Mouse (Mus musculus) CH12.LX (cell line): ENCODE results near the gene Duoxa1. TPM values are rescaled to one million over a fixed set of nuclear protein-coding genes. Genes with fewer than 3 reads are reported as not detected.

Experiments
- DNase-seq: peaks from one replicate; pipeline ENCODE4 v3.0.0-alpha.2; 2013; ENCODE audit errors: extremely low read depth
- H3K27ac ChIP-seq: 2 replicates; pipeline ENCODE4 v1.5.1; 2012; ENCODE audit warnings: low read depth, mild to moderate bottlenecking, control low read depth, moderate library complexity; ENCODE audit not compliant: insufficient read depth
- H3K27me3 ChIP-seq: replicated peaks from 2 replicates; pipeline ENCODE3; 2012; ENCODE audit warnings: inconsistent platforms
- H3K36me3 ChIP-seq, 2 experiments: replicated peaks in 1 of 2; 2 replicates each; pipeline versions ENCODE3 to v1.6.1; 2012; ENCODE audit warnings: inconsistent platforms in 1 of 2, low read length in 1 of 2, mild to moderate bottlenecking in 1 of 2, mixed read lengths in 1 of 2, moderate library complexity in 1 of 2; ENCODE audit not compliant: control insufficient read depth in 1 of 2, insufficient read depth in 1 of 2
- H3K4me1 ChIP-seq, 2 experiments: 2 replicates each; pipeline ENCODE4 v1.6.1; 2012; ENCODE audit warnings: inconsistent platforms in 1 of 2, moderate library complexity in 1 of 2; ENCODE audit not compliant: insufficient read depth in 2 of 2, control insufficient read depth in 1 of 2
- H3K4me2 ChIP-seq: 2 replicates; pipeline ENCODE4 v1.6.1; 2012; ENCODE audit warnings: low read depth, mild to moderate bottlenecking, control low read depth; ENCODE audit not compliant: poor library complexity, insufficient read depth, severe bottlenecking
- H3K4me3 ChIP-seq, 3 experiments: fragments of 150-350 bp in 1 of 3; sonication (generic) in 1 of 3; replicated peaks in 1 of 3; 2 replicates each; pipeline versions ENCODE3 to v1.5.1; 2011 to 2012; ENCODE audit warnings: low read depth in 2 of 3, low read length in 2 of 3, mild to moderate bottlenecking in 2 of 3, moderate library complexity in 2 of 3, control low read depth in 1 of 3, improper control_type of control experiment in 1 of 3, inconsistent platforms in 1 of 3, mixed read lengths in 1 of 3; ENCODE audit not compliant: poor library complexity in 1 of 3
- H3K79me2 ChIP-seq: replicated peaks from 2 replicates; pipeline ENCODE4 v1.6.1; 2012; ENCODE audit warnings: mild to moderate bottlenecking, moderate library complexity; ENCODE audit not compliant: control insufficient read depth, poor library complexity, insufficient read depth, severe bottlenecking; ENCODE audit errors: extremely low read depth
- H3K9ac ChIP-seq: 2 replicates; pipeline ENCODE4 v1.6.1; 2012; ENCODE audit warnings: low read depth, mild to moderate bottlenecking, control low read depth, moderate library complexity; ENCODE audit not compliant: insufficient read depth
- H3K9me3 ChIP-seq: replicated peaks from 2 replicates; pipeline ENCODE3; 2012; ENCODE audit warnings: low read length, inconsistent platforms, mixed read lengths
- CHD1 ChIP-seq: IDR thresholded peaks from 2 replicates; pipeline ENCODE4 v1.6.1; 2012; ENCODE audit warnings: low read depth, low read length, improper control_type of control experiment, inconsistent platforms
- CTCF ChIP-seq, 2 experiments: IDR thresholded peaks in 1 of 2; conservative IDR thresholded peaks in 1 of 2; 2 replicates each; pipeline ENCODE4 v1.5.1; 2011 to 2012; ENCODE audit warnings: low read depth in 2 of 2, low read length in 2 of 2, improper control_type of control experiment in 1 of 2, inconsistent platforms in 1 of 2, mild to moderate bottlenecking in 1 of 2, moderate library complexity in 1 of 2
- ELF1 ChIP-seq: IDR thresholded peaks from 2 replicates; pipeline ENCODE4 v1.6.1; 2014; ENCODE audit warnings: low read depth, mild to moderate bottlenecking, inconsistent platforms, low read length, improper control_type of control experiment
- EP300 ChIP-seq: IDR thresholded peaks from 2 replicates; pipeline ENCODE4 v1.6.1; 2011; ENCODE audit warnings: low read length, improper control_type of control experiment
- ETS1 ChIP-seq: conservative IDR thresholded peaks from 2 replicates; pipeline ENCODE4 v1.6.1; 2012; ENCODE audit warnings: low read depth, mild to moderate bottlenecking, inconsistent platforms, low read length, improper control_type of control experiment, moderate library complexity
- IRF4 ChIP-seq: IDR thresholded peaks from 2 replicates; pipeline ENCODE4 v1.6.1; 2014; ENCODE audit warnings: low read depth, mild to moderate bottlenecking, inconsistent platforms, low read length, improper control_type of control experiment
- MAFK ChIP-seq: IDR thresholded peaks from 2 replicates; pipeline ENCODE4 v1.6.1; 2011; ENCODE audit warnings: low read length, improper control_type of control experiment; ENCODE audit not compliant: insufficient replicate concordance
- MAZ ChIP-seq: IDR thresholded peaks from 2 replicates; pipeline ENCODE4 v1.6.1; 2012; ENCODE audit warnings: low read depth, mild to moderate bottlenecking, inconsistent platforms, low read length, improper control_type of control experiment, moderate library complexity
- MXI1 ChIP-seq: IDR thresholded peaks from 2 replicates; pipeline ENCODE4 v1.6.1; 2011; ENCODE audit warnings: mild to moderate bottlenecking, low read depth, low read length, improper control_type of control experiment
- PAX5 ChIP-seq: IDR thresholded peaks from 2 replicates; pipeline ENCODE4 v1.6.1; 2012; ENCODE audit warnings: low read length, inconsistent platforms, mixed read lengths
- POLR2AphosphoS2 ChIP-seq: IDR thresholded peaks from 2 replicates; pipeline ENCODE4 v1.6.1; 2011; ENCODE audit warnings: low read depth, low read length, improper control_type of control experiment
- RAD21 ChIP-seq: IDR thresholded peaks from 2 replicates; pipeline ENCODE4 v1.6.1; 2011; ENCODE audit warnings: low read depth, mild to moderate bottlenecking, low read length, improper control_type of control experiment, moderate library complexity
- RCOR1 ChIP-seq: conservative IDR thresholded peaks from 2 replicates; pipeline ENCODE4 v1.6.1; 2012; ENCODE audit warnings: low read depth, mild to moderate bottlenecking, inconsistent platforms, low read length, improper control_type of control experiment
- USF1 ChIP-seq: IDR thresholded peaks from 2 replicates; pipeline ENCODE4 v1.6.1; 2014; ENCODE audit warnings: low read depth, mild to moderate bottlenecking, inconsistent platforms, low read length, improper control_type of control experiment
- USF2 ChIP-seq: conservative IDR thresholded peaks from 2 replicates; pipeline ENCODE4 v1.6.1; 2011; ENCODE audit warnings: low read depth, low read length, improper control_type of control experiment
- ZC3H11A ChIP-seq: IDR thresholded peaks from 2 replicates; pipeline ENCODE4 v1.6.1; 2012; ENCODE audit warnings: low read depth, mild to moderate bottlenecking, inconsistent platforms, low read length, improper control_type of control experiment
- dilution Hi-C: fragments of 300-500 bp; cut with MboI; formaldehyde crosslinking; loops from 2 replicates; pipeline ENCODE4 v1.14.3; 2020; ENCODE audit warnings: low sequenced_read_pairs; ENCODE audit not compliant: extremely low pct_unique_long_range_greater_than_20kb, extremely low pct_ligation_motif_present
- in situ Hi-C: fragments of 300-500 bp; cut with MboI; formaldehyde crosslinking; loops from 3 replicates; pipeline ENCODE4 v1.14.3; 2019; ENCODE audit warnings: low sequenced_read_pairs, low pct_ligation_motif_present, low pct_unique_long_range_greater_than_20kb, mixed read lengths
- polyA plus RNA-seq: library from polyadenylated mRNA; unstranded; fragments of >175 nt; gene quantifications from 2 replicates; pipeline ENCODE4 v1.2.1, GENCODE M21; 2012; ENCODE audit warnings: low read depth; ENCODE audit not compliant: insufficient read length
- total RNA-seq, 2 experiments: library from RNA; depleted of rRNA; stranded (reverse); fragments of 300-350 nt in 1 of 2; fragments of >200 nt in 1 of 2; gene quantifications; 2 replicates each; pipeline ENCODE4 v1.2.3; 2012 to 2014

Gene Duoxa1
- total RNA-seq (2012; rRNA removed) (not detected in 2 replicates), total RNA-seq (2014; rRNA removed) (not detected in 2 replicates), polyA plus RNA-seq (not detected in 2 replicates)

DNA sequence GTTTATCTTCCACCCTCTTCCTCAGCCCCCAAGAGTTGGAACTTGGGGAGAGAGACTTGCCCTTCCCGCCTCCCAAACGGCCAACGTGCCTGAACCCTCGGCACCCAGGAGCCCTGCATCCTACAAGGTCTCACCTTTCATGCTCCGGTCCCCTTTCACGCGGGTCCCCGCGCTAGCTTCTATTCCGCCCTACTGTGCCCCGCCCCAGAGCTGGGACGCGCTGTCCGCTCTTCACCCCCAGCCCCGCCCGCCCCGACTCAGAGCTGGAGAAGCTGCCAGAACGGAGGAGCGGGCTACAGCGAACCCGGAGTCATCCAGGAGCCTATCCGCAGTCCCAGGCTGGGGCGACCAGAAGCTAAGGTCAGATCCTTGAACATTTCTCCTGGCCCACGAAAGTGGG lies at the start of gene Duoxa1:
TSS of gene Duoxa1 (minus strand) at position 195 of the 400 bp plus-strand sequence.
- peak within 1 kb of the TSS; percentile 14; the same call in 1 of the 2 replicates for H3K4me2 ChIP-seq
- no peak for DNase-seq
- dilution Hi-C loops = no loop called here

DNA sequence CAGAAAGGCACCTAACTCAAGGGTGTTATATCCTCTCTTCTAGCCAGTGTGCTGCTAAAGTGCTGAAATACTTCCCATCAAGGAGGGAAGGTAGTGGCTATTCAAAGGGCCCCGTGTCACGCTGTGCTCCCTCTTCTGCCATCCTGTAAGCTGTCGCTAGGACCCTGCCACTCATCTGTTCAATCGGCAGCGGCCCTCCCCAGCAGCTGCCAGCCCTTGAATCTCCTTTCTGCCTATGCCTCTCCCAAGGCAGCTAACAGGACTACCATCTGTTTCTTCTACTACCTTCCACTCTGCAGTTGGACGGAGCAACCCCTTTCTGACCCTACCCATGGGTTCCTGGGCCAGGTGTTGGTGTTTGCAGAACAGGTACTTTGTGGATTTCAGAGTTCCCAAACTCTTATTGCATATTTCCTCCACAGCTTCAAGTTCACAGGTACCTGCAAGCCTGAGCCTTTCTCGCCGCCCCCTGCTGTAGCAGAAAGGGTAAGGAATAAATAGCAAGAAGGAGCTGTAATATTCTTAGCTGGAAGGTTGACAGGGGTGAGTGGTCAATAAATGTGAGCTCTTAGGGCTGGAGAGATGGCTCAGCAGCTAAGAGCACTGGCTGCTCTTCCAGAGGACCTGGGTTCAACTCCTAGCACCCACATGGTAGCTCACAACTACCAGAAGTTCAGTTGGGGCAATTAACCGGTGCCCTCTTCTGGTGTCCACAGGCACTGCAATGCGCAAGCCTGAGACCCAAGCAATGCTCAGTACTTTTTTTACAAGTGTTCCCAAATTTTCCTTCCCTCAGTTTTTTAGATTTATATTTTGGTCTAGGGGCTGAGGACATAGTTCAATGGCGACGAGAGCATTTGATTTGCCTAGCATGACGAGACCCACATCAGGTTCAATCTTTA lies 49.3 kb upstream of the Duoxa1 start:
- H3K4me1 ChIP-seq = peaks cover 6 to 21% of the 10 kb centered on the region in 2 experiments
- DNase-seq = no peak
- no peak overlapping the region for H3K4me3 ChIP-seq
- peaks cover 3% of the 10 kb centered on the region for H3K9me3 ChIP-seq
- no peak overlapping the region for H3K9ac ChIP-seq
- dilution Hi-C loops (no loop called here), in situ Hi-C loops (no loop called here)
- H3K36me3 ChIP-seq = no peaks in the 10 kb centered on the region
- H3K27ac ChIP-seq = no peak overlapping the region
- no peak for TF ChIP-seq POLR2AphosphoS2
- peak in 1 of 2 experiments; percentile 4; a peak in 1 of 4 replicates for TF ChIP-seq CTCF (conservative IDR thresholded peaks at IDR 0.05 in 1 of 2, IDR thresholded peaks at IDR 0.05 in 1 of 2; ENCODE audit: low read depth in 2 of 2, low read length in 2 of 2)
- no peaks in the 10 kb centered on the region for H3K79me2 ChIP-seq
- H3K4me2 ChIP-seq = no peak overlapping the region
- peaks cover 7% of the 10 kb centered on the region for H3K27me3 ChIP-seq

More for the DNA sequence above, at the start of gene Duoxa1:
- H3K27me3 ChIP-seq = peaks cover 48% of the 10 kb centered on the region
- H3K4me1 ChIP-seq = no peaks in the 10 kb centered on the region
- no peaks in the 10 kb centered on the region for H3K9me3 ChIP-seq
- H3K4me3 ChIP-seq = no peak within 1 kb of the TSS
- in situ Hi-C loops = no loop called here
- H3K27ac ChIP-seq = no peak within 1 kb of the TSS
- H3K79me2 ChIP-seq = no peaks in the 10 kb centered on the region
- H3K36me3 ChIP-seq = no peaks in the 10 kb centered on the region
- TF ChIP-seq ELF1 (no peak), CHD1 (no peak), IRF4 (no peak), MAFK (no peak), USF2 (no peak), EP300 (no peak), POLR2AphosphoS2 (no peak), ETS1 (no peak), ZC3H11A (no peak), PAX5 (no peak), MXI1 (no peak), RCOR1 (no peak), RAD21 (no peak), USF1 (no peak), MAZ (no peak)
- no peak within 1 kb of the TSS for H3K9ac ChIP-seq
